Mouse (Mus musculus) layer of hippocampus, adult 11-12 months (tissue): ENCODE measurements around the gene Epo.

ENCODE experiments used
- DNase-seq: peaks from one replicate; pipeline ENCODE4 v3.0.0; 2022; ENCODE audit warnings: low spot score

Gene Epo

DNA sequence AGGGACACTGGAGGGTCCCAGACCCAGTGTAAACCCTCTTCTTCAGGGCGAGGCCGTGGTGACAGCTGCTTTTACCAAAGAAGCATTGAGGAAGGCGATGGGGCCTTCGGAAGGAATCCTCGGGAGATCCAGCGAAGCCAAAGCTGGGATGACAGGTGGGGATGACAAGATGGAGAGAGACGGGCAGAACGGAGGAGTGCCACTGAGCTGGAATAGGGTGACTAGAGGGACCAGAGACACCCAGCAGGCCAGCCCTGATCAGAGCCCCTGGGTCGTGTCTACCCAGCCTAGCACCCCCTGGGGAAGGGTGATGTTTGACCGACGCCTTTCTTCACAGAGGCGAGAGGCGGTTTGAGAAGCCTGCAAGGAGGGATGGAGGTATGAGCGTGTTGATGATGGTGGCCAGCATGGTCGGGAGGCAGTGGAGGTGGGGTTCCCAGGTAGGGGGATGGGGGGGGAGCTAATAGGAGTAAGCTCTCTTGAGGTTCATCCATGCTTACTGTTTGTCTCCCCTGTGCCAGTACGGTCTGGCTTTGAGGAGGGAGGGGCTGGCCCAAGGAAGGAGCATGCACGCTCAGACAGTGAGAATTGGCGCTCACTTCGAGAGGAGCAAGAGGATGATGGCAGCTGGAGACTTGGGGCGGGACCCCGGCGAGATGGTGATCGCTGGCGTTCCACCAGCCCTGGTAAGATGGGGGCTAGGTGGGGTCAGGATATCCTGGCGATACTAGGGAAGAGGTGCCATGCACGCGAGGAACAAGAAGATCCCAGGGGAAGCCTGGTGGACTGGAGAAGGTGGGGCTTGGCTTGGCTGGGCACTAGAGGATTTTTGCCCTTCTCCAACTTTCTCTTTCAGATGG is 13.1 kb downstream of the Epo start:
- DNase-seq = no peak

DNA sequence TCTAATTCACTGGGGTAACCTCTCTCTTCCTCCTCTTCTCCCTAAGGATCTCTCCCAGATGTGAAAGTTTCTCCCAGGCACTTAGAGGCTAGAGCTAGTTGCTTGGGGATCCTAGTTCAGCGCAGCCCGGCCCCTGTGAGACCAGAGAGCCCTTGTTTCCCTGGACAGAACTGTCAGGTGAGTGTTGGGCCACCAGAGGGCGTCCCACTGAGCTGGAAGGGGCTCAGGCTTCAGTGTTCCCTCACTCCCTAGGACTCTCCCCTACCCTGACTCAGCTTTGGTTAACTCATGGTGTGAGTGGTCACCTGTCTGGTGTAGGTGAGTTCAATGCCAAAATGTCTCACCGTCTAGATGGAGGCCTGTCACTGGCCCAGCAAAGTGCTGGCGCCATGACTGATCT is 14.6 kb downstream of the Epo start, which contains the start of gene Gigyf1:
Gigyf1 (plus strand) TSS at position 113 of the 400 bp plus-strand sequence.
- DNase-seq = no peak

DNA sequence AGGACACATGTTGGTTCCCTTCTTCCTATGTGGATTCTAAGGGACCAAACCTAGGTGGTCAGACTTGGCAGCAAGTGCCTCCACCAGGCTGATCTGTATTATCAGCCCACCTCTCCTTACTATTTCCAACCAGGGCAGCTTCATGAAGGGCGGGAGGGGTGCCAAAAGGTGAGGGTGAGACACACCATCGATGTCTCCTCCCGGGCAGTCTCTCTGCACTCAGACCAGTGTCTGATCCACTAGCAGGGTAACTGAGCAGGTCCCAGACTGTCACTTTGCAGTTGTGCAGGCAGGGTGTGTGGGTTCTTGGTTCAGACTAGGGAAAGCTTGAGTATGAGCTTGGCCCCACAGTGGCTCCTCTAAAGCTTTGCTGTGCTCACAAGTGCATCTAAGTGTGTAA is 18.2 kb downstream of the Epo start:
- DNase-seq = no peak

DNA sequence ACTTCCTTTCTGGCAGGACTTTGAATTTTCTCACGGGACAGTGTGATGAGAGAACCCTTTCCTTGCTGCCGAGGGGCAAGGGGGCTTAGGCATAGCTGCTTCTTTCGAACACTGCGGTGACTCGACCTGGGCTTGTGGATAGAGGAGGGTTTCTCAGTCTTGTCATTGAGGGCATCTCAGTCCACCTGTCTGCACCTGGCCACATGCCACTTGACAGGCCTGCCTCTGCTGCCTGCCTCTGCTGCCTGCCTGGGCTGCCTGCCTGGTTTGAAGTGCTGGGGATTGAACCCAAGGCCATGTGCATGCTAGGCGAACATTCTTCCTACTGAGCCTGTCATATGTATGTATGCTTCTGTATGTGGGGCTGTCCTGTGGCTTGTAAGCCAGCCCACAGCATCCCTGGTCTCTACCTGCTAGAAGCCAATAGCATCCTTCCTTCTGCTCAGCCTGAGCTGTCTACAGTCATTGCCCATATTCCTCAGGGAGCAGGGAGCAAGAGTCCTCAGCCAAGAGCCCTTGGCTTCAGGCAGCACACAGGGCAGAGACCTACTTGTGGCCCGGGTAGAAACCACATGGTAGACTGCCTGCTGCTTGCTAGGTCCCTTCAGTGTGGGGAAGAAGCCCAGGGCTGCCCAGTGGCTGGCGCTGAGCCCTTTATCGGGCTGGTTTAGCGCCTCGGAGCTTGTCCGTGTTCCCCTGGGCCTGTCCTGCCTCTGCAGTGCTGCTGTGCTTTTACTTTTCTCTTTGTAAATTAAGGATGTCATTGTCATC is 18.9 kb downstream of the Epo start:
- DNase-seq = no peak

DNA sequence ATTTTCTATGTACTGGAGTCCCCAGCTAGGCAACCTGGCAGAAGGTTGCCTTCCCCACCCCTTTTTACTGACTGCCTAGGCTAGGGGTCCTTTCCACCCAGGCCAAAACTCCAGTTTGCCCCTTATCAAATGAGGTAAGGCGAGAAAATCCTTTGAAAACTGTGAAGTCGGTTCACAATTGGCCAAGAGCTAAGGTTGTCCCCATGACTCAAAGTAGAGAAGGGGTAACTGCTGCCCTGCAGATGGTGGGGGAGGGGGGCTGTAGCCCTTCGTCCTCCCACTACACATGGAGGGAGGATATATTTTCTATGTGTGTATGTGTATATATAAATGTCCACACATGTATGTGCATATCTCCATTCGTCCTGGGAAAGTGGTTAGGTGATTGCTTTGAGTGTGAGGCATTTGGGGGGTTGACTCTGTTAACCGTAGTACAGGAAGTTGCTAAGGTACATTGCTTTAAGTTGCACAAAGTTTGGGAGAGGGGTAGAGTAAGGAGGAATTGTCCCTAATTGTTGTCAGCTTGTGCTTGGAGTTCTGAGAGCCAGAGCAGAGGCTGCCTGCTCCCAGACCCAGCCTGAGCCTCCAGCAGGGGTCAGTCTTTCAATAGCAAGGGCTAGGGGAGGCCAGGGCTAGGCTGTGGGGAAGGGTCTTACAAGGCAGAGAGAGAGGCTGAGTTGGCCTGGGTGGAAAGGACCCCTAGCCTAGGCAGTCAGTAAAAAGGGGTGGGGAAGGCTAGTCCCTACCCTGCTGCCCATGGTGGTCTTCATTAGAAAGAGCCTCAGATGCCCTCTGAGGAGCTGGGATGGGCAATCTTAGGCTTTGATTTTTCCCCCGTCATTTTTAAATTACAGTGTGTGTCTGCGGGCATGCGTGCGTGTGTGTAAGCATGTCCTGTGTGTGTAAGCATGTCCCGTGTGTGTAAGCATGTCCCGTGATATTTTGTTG is 19.9 kb downstream of the Epo start:
- DNase-seq = no peak

DNA sequence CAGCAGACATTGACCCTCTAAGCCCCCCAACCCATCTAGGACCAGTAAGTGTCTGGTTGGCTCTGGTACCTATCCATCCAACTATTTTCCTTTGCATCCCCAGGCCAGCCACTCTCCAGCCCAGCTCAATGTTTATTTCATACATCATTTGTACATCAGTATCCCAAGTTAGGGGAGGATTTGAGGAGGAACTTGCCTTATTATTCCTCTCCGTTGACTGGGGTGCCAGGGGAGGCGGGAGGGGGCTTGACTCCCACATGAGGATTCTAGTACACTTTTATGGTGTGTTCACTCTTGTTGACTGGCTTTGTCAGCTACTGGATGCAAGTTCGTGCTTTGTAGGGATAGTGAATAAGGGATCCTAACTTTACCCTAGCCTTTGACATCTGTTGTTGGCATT is 21.3 kb downstream of the Epo start:
- DNase-seq = no peak

DNA sequence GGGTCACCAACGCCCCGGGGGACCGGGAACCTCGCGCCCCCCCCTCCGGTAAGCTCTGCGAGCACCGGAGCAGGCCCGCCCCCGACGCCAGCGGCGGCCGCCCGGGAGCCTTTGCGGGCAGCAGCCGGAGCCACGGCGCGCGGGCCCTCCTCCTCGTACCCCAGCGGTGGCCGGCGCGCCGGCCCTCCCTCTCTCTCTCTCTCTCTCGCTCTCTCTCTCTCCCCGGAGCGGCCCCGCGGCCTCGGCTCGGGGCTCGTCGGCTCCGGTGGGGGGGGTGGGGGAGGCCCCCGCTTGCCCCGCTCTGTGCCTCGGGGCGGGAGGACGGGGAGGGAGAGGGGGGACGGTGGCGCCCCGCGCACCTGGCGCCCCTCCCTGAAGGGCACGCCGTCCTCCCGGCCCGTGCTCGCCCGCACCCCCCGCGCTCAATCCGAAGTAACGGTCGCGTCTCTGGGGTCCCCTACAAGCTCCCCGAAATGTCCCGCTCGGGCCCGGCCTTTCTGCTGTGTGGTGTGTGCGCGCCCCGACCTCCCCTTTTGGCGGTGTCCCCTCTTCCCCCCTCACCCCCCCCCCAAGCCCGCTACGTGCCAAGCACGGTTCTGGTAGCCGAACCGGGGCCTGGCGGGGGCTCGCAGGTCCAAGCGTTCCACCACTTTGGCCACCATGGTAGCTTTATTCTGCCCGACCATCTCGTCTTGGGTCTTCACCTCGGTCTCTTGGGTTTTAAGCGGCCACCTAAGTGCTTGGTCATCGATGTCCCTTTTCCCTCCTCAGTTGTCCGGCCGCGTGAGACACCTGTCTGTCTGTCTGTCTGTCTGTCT is 22.3 kb downstream of the Epo start:
- no peak for DNase-seq

DNA sequence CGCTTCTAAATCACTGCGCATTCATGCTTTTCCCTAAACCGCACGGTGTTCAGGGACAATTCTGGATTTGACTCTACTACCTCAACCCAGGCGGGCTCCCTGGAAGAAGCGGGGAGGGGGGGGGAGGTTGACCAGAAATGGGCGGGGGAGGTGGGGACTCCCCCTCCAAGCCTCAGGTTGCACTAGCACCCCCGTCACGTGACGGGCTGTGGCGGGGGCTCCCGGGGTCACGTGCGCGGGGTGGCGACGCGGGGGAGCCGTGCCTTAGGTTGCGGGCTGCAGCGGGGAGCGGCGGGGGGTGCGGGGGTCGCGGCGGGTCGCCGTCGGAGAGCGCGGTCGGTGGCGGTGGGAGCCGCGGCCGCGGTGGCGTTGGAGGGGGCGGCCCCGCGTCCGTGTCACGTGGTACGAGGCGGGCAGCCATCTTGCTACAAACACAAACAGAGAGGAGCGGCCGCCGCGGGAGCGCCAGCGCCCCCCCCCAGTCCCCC is 23.0 kb downstream of the Epo start:
- DNase-seq = peak; percentile 83

DNA sequence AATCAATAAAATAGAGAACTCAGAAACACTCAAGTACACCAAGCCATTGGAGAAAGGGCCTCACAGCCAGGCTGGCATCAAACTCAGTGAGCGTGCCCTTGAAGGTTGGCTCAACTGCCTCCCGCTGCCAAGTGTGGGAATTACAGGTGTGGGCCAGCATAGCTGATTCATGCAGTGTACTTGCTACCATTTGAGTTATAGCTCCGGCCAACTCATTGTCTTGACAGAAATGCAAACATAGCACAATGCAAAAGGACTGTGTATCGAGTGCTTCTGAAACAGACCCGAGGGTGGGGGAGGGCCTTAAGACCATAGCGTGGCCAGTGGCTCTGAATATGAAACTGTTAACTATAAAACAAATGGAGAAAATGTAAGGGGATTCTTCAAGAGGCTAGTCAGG is 29.0 kb downstream of the Epo start:
- no peak for DNase-seq

DNA sequence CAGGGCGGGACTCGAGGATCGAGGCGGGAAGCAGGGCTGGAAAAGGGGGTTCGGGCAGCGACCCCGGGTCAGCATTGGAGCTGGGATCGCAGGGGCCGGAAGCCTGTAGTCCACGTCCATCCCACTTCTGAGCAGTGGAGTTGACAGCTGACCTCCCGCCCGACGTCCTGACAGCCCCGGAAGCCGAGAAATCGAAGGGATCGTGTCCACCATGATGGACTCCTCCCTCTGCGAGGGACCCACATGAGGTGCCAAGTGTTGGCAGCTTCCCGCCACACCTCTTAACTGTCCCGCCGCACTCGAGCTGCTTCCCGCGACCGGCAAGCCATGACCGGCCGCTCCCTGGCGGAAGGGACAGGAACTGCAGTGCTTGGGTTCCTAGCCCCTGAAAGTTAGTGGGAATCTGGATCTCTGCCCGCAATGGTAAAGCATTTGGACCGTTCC is 30.4 kb downstream of the Epo start:
- peak; percentile 81 for DNase-seq

DNA sequence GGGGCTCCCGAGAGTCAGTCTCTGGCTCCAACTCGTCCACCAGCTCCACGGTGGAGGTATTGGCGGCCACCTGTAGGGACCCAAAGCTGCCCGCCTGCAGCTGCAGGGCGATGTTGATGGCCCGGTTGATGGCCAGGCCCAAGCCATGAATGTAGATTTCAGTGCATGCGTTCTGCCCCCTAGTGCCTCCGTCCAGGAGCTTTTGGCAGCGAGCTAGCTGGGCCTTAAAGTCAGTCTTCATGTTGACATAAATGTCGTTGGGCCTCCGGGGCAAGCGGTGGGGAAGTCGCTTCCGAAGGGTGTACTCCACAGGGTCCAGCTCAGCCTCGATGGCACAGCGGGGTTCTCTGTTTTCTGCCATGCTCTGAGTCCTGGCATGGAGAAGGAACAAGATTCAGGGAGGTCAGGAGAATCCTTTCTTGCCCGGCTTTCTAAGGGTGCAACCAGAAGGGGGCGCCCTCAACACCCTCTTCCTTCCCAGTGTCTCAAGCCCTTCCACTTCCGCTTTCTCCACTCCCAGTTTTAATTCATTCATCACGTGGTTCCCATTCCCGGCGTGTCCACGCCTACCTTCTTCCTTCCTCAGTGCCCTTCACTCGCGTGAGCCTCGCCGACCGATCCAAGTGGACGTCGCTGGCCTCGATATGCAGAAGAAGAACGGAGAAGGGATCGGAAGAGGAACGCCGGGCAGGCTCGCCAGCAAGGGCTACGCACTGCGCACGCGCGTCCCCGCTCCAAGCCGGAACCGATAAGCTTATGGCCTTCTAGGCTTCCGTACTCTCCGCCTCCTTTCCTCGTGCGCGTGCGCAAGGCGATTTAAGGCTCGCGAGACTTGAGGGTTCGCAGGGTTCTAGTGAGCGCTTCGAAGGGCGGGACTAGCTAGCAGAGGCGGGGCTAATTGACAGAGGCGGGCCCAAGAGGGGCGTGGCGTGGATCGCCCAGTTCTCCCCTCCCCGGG is 31.1 kb downstream of the Epo start, which contains the start of gene Pop7:
Pop7 (minus strand) TSS at position 810 of the 958 bp plus-strand sequence.
- DNase-seq = peak; percentile 100

DNA sequence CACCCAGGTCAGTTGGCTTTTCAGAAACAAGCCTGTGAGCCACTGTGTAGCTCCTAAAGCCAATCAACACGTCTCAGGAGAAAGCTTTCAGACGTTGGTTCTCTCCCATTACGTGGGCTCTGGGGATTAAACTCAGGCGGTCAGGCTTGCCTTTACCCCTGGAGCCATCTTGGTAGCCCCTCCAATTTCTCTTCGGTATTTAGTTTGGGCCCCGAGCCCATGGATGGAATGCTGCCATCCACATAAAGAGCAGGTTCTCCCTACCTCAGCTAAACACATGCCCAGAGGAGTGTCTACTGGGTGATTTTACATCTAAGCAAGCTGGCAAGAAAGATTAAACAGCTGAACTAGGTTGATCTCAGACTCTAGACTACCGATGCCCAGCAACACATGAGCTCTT is 32.9 kb downstream of the Epo start:
- DNase-seq = no peak

DNA sequence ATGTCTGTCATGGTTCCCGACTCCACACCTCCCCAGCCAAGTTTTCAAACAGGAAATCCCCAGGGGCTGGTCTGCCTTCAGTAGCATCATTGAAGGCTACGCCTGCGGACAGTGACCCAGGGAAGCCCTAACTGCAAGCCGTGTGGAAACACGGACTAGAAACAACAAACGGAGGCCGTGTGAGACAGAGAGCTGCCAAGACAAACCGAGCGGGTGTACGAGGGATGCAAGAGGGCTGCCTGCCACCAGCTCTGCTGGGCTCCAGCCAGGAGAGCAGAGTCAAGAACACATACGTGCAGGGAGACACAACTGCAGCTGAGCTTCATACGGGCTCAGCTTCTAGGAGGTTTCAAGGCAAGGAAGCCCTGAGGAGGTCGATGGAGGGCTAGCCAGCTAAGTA is 39.2 kb downstream of the Epo start:
- DNase-seq = no peak

DNA sequence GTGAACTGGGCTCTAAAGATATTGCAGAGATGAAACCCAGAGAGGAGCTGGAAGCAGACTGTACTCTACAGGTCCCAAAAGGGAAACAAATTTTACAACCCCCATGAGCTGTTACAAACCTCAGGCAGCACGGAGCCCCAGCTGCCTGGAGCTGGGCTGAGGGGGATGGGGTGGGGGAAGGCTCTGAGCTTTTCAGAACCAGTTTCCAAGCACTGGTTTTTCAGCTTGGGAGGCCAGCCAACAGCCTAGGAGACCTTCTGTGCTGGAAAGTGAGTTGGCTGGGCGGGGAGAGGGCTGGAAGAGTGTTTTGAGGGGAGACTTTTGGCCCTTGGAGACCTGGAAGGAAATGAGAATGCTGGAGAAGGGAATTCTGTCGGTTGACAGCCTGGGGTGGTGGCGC is 41.5 kb downstream of the Epo start:
- DNase-seq = peak; percentile 57

DNA sequence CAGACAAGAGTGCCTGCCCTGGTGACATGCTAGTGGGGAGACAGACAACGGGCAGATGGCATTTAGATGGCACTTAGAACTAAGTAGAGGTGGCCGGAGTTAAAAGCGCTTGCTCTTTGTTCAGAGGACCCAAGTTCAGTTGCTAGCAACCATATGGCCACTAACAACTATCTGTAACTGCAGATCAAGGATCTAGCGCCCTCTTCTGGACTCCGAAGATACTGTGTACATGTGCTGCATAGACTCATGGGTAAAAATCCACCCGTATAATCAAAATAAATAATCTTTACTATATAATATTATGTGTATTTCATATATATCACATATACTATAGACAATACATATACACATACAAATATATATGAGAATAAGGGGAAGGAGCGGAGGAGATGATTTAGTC is 45.4 kb downstream of the Epo start:
- DNase-seq = no peak

DNA sequence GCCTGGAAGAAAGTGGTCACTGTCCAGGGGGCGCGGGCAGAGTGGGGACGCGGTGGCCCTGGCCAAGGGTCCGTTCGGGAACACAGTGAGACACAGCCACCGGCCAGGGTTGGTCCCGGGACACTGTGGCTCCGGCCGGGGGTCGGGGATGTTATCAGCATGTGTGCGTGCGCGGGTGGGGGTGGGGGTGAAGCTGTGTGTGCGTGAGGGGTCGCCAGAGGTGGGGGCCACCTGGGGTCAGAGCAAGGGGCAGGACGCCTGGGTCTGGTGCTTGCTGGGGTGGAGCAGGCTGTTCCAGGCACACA is 47.2 kb downstream of the Epo start:
- no peak for DNase-seq

DNA sequence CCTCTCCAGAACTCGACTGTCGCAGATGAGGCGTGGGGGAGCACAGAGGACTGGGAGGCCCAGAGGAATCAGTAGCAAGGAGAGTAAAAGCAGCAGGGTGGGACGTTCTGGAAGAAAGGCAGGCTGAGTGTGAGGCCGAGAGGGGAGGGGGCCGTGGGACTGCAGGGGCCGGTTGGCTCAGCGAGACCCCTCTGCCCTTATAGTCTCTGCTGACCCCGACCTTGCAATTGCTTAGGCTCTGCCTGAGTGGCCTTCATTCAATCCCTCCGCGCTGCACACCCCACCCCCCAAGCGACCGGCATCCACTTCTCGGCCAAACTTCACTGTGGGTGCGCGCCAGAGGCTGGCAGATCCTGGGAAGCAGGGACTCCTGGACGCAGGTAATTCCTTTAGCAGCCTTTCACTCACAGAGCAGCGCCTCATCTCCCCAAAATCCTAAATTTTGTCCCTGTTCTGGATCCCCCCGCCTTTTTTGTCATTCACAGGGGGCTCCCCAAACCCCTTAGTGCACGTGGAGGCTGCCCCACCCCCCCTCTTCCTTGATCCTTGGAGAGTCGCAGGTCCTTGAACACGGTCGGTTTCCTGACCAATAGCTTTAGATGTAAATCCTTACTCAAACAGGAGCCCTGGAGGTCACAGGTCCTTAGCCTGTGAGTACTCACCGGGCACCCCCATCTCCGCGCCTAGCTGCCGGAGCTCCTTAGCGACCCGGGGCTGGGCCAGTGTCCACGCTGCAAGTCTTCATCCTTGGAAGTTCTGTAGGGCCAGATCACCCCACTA is 47.8 kb downstream of the Epo start:
- no peak for DNase-seq

DNA sequence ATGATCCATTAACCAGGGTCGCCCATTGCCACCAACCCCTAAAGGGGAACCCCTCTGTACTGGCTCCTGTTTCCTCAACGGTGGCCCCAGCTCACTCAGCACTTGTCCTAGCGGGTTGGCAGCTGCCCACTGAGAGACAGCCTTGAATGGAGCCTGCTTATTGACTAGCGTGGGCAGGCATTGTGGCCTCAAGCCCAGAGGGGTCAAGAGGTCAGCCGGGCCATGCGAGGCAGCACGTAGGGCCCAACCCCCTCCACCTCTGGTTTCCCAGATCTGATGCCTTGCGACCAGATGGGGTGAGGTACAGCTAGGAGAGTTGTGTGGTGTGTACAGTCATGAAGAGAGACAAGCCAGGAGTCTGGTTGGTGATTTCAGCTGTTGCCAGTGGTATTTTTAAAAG is 51.1 kb downstream of the Epo start:
- DNase-seq = no peak

DNA sequence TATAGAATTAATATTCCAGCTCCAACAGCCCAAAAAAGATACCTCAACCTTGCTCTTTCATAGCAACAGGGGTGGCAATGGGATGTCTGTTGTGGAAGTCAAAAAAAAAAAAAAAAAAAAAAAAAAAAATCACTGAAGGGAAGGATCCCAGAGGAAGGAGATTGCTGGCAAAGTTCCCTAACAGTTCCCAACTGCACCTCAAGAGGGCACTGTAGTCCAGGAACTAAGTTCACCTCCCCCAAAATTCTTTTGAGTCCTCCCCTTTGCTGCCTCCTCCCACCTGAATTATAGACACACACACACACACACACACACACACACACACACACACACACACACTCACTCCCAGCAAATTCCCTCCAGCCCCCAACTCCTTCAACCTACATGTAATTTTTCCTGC is 51.9 kb downstream of the Epo start:
- peak; percentile 85 for DNase-seq
